7 mouse cellular contexts compared by ENCODE assay signal in the genomic region with DNA sequence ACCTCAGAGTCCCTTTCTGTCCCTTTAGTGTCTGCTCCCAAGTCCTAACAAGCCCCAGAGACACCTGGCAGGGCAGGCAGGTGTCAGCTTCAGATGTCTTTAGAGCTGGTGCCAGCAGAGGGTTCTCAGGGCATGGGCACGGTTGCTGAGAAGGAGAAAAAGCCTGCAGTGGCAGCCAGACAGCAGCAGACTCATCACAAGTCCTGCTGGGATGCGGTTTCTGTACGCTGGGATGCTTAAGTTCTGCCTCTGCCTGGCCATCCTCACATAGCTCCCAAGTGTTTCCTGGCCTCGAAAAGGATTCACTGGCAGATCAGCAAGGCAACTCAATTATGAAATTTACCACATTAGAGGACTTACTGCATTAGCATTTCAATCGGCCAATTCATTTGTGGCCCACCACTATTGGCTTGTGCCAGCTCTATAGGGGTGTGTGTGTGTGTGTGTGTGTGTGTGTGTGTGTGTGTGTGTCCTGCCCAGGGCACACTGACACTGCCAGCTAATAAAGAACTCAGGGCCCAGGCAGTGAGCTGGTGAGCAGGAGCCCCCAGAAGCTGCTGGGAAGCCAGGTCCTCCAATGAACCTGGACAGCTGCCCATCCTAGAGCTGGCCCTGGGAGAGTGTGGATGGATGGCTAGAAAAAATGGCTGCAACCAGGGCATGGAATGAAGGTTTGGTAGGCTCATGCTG.
ATAC-seq lines count a peak whose summit lies in the region.
"Not testable (repeated sequence)": the region's sequence is repeated elsewhere in the genome, so short reads cannot be mapped to it uniquely, and the experiment has no call there.

No protein-coding gene starts in this region.

- not testable (repeated sequence) for H3K27me3 ChIP-seq in forebrain, embryonic 12.5 days; forebrain, embryonic 15.5 days; heart, embryonic 14.5 days (ENCODE audit: control insufficient read depth, insufficient read depth, low read length); hindbrain, embryonic 15.5 days; midbrain, embryonic 13.5 days; midbrain, embryonic 16.5 days (ENCODE audit: control insufficient read depth, insufficient read depth, low read depth, low read length); neural tube, embryonic 14.5 days (ENCODE audit: control insufficient read depth, insufficient read depth, low read length)

- H3K4me3 ChIP-seq in forebrain, embryonic 12.5 days (replicated peaks); forebrain, embryonic 15.5 days; heart, embryonic 14.5 days (ENCODE audit: control insufficient read depth in 1 of 2, insufficient read depth in 1 of 2, low read depth in 1 of 2, low read length in 2 of 2); hindbrain, embryonic 15.5 days; midbrain, embryonic 13.5 days (replicated peaks); midbrain, embryonic 16.5 days (ENCODE audit: low read depth, low read length); neural tube, embryonic 14.5 days (ENCODE audit: low read depth, low read length): not testable (repeated sequence)

- H3K9ac ChIP-seq in forebrain, embryonic 12.5 days; forebrain, embryonic 15.5 days (replicated peaks); heart, embryonic 14.5 days (ENCODE audit: low read length); hindbrain, embryonic 15.5 days; midbrain, embryonic 13.5 days (replicated peaks); midbrain, embryonic 16.5 days (ENCODE audit: low read depth, low read length); neural tube, embryonic 14.5 days (replicated peaks; ENCODE audit: low read depth, low read length): not testable (repeated sequence)

- H3K9me3 ChIP-seq in forebrain, embryonic 12.5 days; forebrain, embryonic 15.5 days; heart, embryonic 14.5 days (ENCODE audit: control insufficient read depth, low read length); hindbrain, embryonic 15.5 days; midbrain, embryonic 13.5 days; midbrain, embryonic 16.5 days (replicated peaks; ENCODE audit: control insufficient read depth, low read length, poor library complexity, severe bottlenecking); neural tube, embryonic 14.5 days (ENCODE audit: control insufficient read depth, low read length): not testable (repeated sequence)

- H3K4me2 ChIP-seq in forebrain, embryonic 12.5 days; forebrain, embryonic 15.5 days (replicated peaks); heart, embryonic 14.5 days (ENCODE audit: low read length); hindbrain, embryonic 15.5 days; midbrain, embryonic 13.5 days (replicated peaks); midbrain, embryonic 16.5 days (ENCODE audit: low read length); neural tube, embryonic 14.5 days (ENCODE audit: low read depth, low read length): not testable (repeated sequence)

- not testable (repeated sequence) for H3K27ac ChIP-seq in forebrain, embryonic 12.5 days; forebrain, embryonic 15.5 days (replicated peaks); heart, embryonic 14.5 days (replicated peaks in 1 of 2; ENCODE audit: control insufficient read depth in 1 of 2, insufficient read depth in 1 of 2, low read depth in 2 of 2, low read length in 2 of 2); hindbrain, embryonic 15.5 days (replicated peaks); midbrain, embryonic 13.5 days; midbrain, embryonic 16.5 days (ENCODE audit: low read length); neural tube, embryonic 14.5 days (ENCODE audit: low read depth, low read length)

- H3K4me1 ChIP-seq in forebrain, embryonic 12.5 days; forebrain, embryonic 15.5 days; heart, embryonic 14.5 days (ENCODE audit: control insufficient read depth in 2 of 2, insufficient read depth in 2 of 2, low read length in 2 of 2); hindbrain, embryonic 15.5 days (replicated peaks); midbrain, embryonic 13.5 days (replicated peaks); midbrain, embryonic 16.5 days (ENCODE audit: control insufficient read depth, insufficient read depth, low read length); neural tube, embryonic 14.5 days (ENCODE audit: control insufficient read depth, insufficient read depth, low read length): not testable (repeated sequence)

- peak; percentile 23; the same call in 1 of the 2 replicates for ATAC-seq in forebrain, embryonic 12.5 days (ENCODE audit: low FRiP score)
- peak; percentile 88 for ATAC-seq in forebrain, embryonic 15.5 days (replicated peaks)
- 0 out of 2 replicates have a peak, but pooled peaks have one; percentile 35 for ATAC-seq in heart, embryonic 14.5 days (ENCODE audit: insufficient number of reproducible peaks, insufficient read depth, low FRiP score, low read depth)
- peak; percentile 89 for ATAC-seq in hindbrain, embryonic 15.5 days (ENCODE audit: low FRiP score, low read depth)
- ATAC-seq in midbrain, embryonic 13.5 days: peak; percentile 74
- peak; percentile 90 for ATAC-seq in midbrain, embryonic 16.5 days
- peak; percentile 75 for ATAC-seq in neural tube, embryonic 14.5 days (ENCODE audit: low read depth)

- peaks cover 11% of the 10 kb centered on the region for H3K36me3 ChIP-seq in forebrain, embryonic 12.5 days (replicated peaks)
- not testable (repeated sequence) for H3K36me3 ChIP-seq in forebrain, embryonic 15.5 days; hindbrain, embryonic 15.5 days; midbrain, embryonic 13.5 days; midbrain, embryonic 16.5 days (ENCODE audit: control insufficient read depth, insufficient read depth, low read length); neural tube, embryonic 14.5 days (ENCODE audit: control insufficient read depth, insufficient read depth, low read length)
- peaks cover 36% of the 10 kb centered on the region for H3K36me3 ChIP-seq in heart, embryonic 14.5 days (ENCODE audit: control insufficient read depth, insufficient read depth, low read length)

- whole genome bisulfite sequencing in forebrain, embryonic 12.5 days: 57% methylated on average over 1 of the region's 5 CpGs
- 33% methylated on average over 1 of the region's 5 CpGs for WGBS in forebrain, embryonic 15.5 days
- 89% methylated on average over 1 of the region's 5 CpGs for WGBS in heart, embryonic 14.5 days
- 40% methylated on average over 1 of the region's 5 CpGs for WGBS in hindbrain, embryonic 15.5 days
- WGBS in midbrain, embryonic 13.5 days: 56% methylated on average over 1 of the region's 5 CpGs
- 78% methylated on average over 1 of the region's 5 CpGs for WGBS in midbrain, embryonic 16.5 days
- 100% methylated on average over 1 of the region's 5 CpGs for WGBS in neural tube, embryonic 14.5 days

Comparison
In these comparisons a context has a peak if more than half of its experiments do, and no peak if none do; other contexts are left out.
1. ATAC-seq: peak in every context shown above with its lines; median percentile 90 in midbrain, embryonic 16.5 days; 89 in hindbrain, embryonic 15.5 days; 88 in forebrain, embryonic 15.5 days; 75 in neural tube, embryonic 14.5 days; 74 in midbrain, embryonic 13.5 days; 35 in heart, embryonic 14.5 days; 23 in forebrain, embryonic 12.5 days.